Mouse (Mus musculus) cerebellum, adult 9-10 months (tissue): ENCODE measurements around the gene Ggt6.

ENCODE experiments used
- DNase-seq: peaks from one replicate; pipeline ENCODE4 v3.0.0; 2022

The Ggt6 gene

DNA sequence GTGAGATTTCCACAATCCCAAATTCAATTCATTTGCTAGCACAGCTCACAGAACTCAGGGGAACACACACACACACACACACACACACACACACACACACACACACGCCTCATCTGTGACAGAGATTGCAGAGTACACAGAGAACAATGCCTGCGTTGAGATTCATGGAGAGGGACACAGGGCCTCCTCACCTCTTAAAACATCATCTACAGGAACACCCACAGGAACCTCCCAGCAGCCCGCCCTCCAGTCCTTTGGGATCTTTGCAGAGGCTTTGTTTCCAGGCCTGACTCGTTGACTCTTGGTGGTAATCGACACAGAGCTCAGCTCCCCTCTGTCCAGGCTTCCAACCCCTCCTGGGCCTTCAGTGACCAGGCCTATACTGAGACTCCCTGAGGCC, 41.9 kb downstream of the Ggt6 start:
- DNase-seq = no peak

- DNase-seq = no peak
Measured at GRCm38 (mm10) chr11:72477653-72478052, 42.3 kb downstream of the Ggt6 start.

GRCm38 (mm10) chr11:72478228-72478627, 42.9 kb downstream of the Ggt6 start:
- DNase-seq = no peak

DNA sequence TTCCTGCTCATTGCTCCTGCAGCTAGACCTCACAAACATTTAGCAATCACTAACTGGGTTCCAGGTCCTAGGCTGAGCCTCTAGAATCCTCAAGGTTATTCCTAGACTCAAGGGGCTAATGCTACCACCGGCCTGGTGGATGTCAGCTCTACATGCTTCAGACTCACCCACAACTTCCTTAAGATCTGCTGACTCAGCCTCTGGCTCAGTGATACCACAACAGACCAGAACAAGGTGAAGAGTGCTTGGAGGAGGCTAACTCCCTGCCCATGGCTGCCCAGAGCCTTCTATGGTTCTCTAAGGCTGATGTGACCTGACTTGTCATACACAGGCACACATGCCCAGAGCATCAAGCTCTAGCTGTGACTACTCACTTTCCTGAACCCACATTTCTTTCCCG, 44.2 kb downstream of the Ggt6 start:
- DNase-seq = no peak

- DNase-seq = no peak
Measured at GRCm38 (mm10) chr11:72481313-72481712, 46.0 kb downstream of the Ggt6 start.

- DNase-seq = no peak
Measured at GRCm38 (mm10) chr11:72481952-72482351, 46.6 kb downstream of the Ggt6 start.

GRCm38 (mm10) chr11:72484549-72484948, 49.2 kb downstream of the Ggt6 start:
- no peak for DNase-seq

DNA sequence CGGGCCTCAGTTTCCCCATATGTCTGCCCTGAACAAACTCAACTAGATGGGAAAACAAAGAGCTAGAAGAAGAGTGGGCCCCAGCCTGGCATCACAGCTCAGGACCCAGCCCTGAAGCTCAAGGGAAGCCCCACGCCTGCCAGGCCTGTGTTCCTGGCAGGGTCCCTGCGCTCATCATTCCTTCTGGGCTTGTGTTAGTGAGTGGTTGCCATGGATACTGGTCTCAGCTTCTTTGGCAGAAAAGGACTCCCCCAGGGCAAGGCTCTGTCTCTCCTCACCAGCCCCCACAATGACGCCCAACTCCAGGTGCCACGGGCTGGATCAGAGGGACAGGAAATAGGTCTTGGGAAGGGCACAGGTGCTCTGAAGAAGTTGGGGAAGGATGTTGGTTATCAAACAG, 49.8 kb downstream of the Ggt6 start:
- DNase-seq = no peak

DNA sequence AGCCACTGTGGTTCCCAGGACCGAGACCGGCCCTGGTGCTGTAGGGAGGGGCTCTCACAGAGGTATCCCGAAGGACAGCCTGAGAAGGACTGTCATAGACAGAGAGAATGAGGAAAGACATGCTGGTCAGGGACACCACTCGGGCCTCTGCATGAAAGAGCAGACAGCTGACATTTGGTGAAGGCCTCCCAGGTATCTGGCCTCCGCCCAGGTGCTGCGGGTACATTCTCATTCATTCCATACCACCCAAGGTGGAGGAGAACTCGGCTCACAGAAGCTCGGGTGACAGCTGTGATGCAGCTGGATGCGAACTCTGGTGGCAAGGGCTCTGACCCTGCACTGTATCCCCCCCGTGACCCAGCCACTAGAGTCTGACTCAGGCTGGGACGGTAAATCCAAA, 50.6 kb downstream of the Ggt6 start:
- no peak for DNase-seq

GRCm38 (mm10) chr11:72487171-72487570, 51.8 kb downstream of the Ggt6 start:
- no peak for DNase-seq

- DNase-seq = no peak
Measured at GRCm38 (mm10) chr11:72487739-72488138, 52.4 kb downstream of the Ggt6 start.
